Mouse (Mus musculus): ENCODE measurements around the gene Chn2.

GRCm38 (mm10) chr6:54052124-54052523 is 12.8 kb downstream of the Chn2 start:
- TF ChIP-seq CTCF (IDR thresholded peaks at IDR 0.05; ENCODE audit: borderline replicate concordance, extremely low read depth, insufficient read depth, insufficient read length) (no peak), POLR2A (IDR thresholded peaks at IDR 0.05; ENCODE audit: borderline replicate concordance, extremely low read depth, insufficient read depth, insufficient read length, poor library complexity, severe bottlenecking) (no peak)
